Mouse (Mus musculus): Measurements from ENCODE around the gene 1700061G19Rik.

1700061G19Rik gene

GRCm38 (mm10) chr17:56917166-56917565, 41.9 kb downstream of the 1700061G19Rik start:
- DNase-seq (ENCODE audit: extremely low spot score, low read depth, low spot score), result no peak

- DNase-seq (ENCODE audit: extremely low spot score, low read depth, low spot score), result no peak
These were observed 44.4 kb downstream of the 1700061G19Rik start for GRCm38 (mm10) chr17:56919725-56920124.

DNA sequence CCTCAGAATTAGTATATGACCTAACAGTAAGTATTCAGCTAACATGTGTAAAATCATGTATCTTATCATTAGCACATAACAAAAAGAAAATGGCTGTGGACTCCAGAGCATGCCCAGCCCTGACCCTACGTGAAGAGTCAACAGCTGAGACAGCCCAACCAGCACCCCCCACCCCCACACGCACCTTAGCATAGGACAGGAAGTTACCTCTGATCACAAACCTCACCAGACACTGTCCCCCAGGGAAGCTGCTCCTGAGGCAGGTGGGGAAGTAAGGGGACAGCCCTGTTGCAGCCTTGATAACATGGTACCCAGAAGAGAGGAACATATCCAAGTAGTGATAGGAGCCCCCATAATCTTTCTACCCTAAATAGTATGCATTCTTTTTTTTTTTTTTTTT, 50.7 kb downstream of the 1700061G19Rik start:
- DNase-seq (ENCODE audit: extremely low spot score, low read depth, low spot score), result no peak

GRCm38 (mm10) chr17:56929101-56929500, 53.8 kb downstream of the 1700061G19Rik start:
- no peak for DNase-seq (ENCODE audit: extremely low spot score, low read depth, low spot score)

- DNase-seq (ENCODE audit: extremely low spot score, low read depth, low spot score), result no peak
These were observed 54.3 kb downstream of the 1700061G19Rik start for GRCm38 (mm10) chr17:56929530-56929929.

DNA sequence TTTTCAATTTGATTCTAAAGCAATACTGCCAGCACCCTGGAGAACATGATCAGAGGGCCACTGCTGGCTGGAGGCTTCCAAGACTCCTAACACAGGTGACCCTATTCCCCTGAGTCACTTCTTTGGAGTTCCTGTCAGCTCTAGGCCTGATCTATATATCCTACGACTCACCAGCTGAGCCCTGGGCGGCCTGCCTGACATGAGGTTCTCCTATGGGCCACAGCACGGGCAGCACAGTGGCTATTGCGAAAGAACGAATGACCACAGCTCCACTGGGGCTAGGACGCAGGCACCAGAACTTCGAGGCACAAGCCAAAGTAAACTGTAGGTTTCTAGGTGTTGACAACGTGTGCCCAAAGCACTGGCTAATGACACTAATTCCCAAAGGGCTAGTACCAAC, 54.7 kb downstream of the 1700061G19Rik start:
- DNase-seq (ENCODE audit: extremely low spot score, low read depth, low spot score), result no peak

GRCm38 (mm10) chr17:56933395-56933794, 58.1 kb downstream of the 1700061G19Rik start:
- no peak for DNase-seq (ENCODE audit: extremely low spot score, low read depth, low spot score)

GRCm38 (mm10) chr17:56934545-56935330, 59.5 kb downstream of the 1700061G19Rik start:
- peak; percentile 3 for DNase-seq (ENCODE audit: extremely low spot score, low read depth, low spot score)

DNA sequence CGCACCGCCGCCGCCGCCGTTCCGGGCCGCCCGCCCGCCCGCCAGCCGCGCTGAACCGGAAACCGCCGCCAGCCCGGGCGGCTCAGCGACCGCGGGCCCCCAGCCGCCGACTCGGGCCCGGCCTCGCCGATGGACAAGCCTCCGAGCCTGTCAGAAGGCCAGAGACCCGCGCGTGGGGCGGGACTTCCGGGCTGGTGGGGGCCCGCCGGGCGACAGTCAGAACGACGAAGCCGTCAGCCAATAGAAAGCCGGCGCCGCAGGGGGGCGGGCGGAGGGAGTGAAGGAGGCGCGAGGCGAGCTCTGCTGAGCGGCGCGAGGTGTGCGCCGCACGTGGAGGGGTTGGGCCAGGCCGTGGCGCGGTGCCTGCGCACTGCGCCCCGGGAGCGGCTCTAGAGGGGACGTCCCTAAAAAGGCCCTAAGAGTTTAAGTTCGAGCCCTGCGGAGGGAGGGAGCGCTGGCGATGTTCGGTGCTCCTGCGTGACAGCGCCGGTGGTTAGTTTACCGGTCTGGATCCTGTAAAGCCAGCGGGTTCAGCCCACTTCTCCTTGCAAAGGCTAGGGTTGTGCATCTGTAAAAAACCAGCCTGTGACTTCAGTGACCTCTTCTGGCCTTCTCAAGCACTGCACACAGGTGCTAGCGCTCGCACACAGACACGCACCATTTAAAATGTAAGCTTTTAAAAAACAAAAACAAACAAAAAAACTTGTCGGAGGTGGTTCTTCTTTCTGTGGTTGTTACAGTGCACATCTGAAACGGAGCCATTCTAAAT, 60.3 kb downstream of the 1700061G19Rik start, which contains the start of gene Mllt1:
Mllt1 (minus strand) TSS at position 53 of the 769 bp plus-strand sequence.
- peak; percentile 64 for DNase-seq (ENCODE audit: extremely low spot score, low read depth, low spot score)

DNA sequence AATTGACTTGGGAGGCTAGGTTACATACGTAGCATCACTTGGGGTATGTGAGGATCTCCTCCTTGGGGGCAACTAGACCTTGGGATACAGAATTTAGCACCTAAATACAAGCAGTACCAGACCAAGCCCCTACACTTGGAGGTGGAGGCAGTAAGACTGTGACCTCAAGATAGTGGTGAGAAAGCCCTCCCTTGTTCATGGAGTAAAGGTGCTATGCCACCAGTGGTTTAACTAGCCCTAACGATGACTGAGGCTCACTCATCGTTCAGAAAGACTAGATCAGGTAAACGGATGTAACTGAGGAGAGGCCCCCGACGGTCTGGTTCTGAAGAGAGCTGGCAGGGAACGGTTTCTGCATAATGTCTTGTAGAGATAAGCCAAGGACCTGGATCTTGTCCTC, 61.5 kb downstream of the 1700061G19Rik start:
- DNase-seq (ENCODE audit: extremely low spot score, low read depth, low spot score), result no peak

Measured in hindlimb bud, embryonic 11.5 days (tissue).